Mouse (Mus musculus) MN1 (cell line): ENCODE measurements around the gene Dirc2.

ENCODE experiments used
- DNase-seq: peaks from one replicate; pipeline ENCODE4 v3.0.0-alpha.2; 2016; ENCODE audit warnings: low spot score

Gene Dirc2

GRCm38 (mm10) chr16:35739548-35739947, 29.6 kb downstream of the Dirc2 start:
- DNase-seq, result no peak

GRCm38 (mm10) chr16:35738096-35738767, 30.9 kb downstream of the Dirc2 start:
- DNase-seq, result no peak

GRCm38 (mm10) chr16:35734038-35734437, 35.1 kb downstream of the Dirc2 start:
- peak; percentile 60 for DNase-seq

DNA sequence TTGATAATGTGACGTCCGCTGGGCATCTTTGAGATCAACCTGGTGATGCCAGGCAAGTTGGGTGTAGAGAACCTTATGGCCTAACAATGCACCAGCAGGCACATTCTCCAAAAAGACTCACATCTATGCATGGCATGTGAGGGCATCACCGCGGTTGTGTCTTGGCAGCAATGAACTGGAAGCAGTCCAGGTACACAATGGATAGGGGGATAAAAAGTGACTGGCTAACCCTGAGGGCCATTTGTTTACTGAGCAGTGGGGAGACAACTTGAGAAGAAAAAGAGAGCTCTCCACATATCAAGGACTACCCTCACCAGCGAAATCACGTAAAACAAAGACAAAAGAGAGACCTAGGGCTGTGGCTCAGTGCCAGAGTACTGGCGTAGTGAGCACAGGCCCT, 37.1 kb downstream of the Dirc2 start:
- DNase-seq, result no peak

- no peak for DNase-seq
Measured at GRCm38 (mm10) chr16:35729151-35729738, 39.9 kb downstream of the Dirc2 start.

DNA sequence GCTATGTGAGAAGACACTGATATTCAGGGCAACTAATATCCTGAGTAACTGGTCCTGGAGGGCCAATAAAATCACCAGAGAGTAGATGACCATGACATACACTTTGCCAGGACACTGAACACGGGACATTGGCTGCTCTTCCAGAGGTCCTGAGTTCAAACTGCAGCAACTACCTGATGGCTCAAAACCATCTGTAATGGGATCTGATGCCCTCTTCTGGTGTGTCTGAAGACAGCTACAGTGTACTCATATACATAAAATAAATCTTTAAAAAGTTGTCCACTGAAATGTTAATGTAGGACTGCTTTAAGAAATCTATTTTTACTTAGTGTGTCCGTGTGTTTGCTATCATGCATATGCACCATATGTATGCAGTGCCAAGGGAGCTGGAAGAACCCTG, 42.6 kb downstream of the Dirc2 start:
- no peak for DNase-seq

DNA sequence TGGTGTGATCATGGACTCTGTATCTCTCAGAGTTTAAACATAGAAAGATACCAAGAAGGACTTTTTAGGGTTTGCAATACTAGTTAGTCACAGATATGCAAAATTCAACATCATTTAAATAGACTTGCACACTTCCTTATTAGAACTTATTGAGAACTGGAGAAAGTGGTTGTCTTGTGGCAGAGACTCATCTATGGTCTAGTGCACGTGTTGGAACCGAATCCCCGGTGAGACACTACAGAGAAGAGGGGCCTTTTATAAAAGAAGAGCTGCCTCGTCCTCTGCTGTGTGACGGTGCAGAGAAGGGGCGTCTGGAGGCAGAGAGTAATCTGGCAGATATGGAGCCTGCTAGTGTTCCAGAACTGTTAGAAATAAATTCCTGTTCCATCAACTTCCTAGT, 44.6 kb downstream of the Dirc2 start:
- no peak for DNase-seq

GRCm38 (mm10) chr16:35717761-35718160, 51.4 kb downstream of the Dirc2 start:
- no peak for DNase-seq

GRCm38 (mm10) chr16:35716257-35716656, 52.9 kb downstream of the Dirc2 start:
- no peak for DNase-seq

- DNase-seq, result no peak
Measured at GRCm38 (mm10) chr16:35715771-35716170, 53.4 kb downstream of the Dirc2 start.

GRCm38 (mm10) chr16:35715350-35715749, 53.8 kb downstream of the Dirc2 start:
- no peak for DNase-seq

- no peak for DNase-seq
Measured at GRCm38 (mm10) chr16:35714689-35715088, 54.5 kb downstream of the Dirc2 start.

GRCm38 (mm10) chr16:35713606-35714005, 55.5 kb downstream of the Dirc2 start:
- no peak for DNase-seq

GRCm38 (mm10) chr16:35711004-35711403, 58.2 kb downstream of the Dirc2 start:
- no peak for DNase-seq

GRCm38 (mm10) chr16:35707004-35707403, 62.2 kb downstream of the Dirc2 start:
- no peak for DNase-seq

- no peak for DNase-seq
Measured at GRCm38 (mm10) chr16:35704796-35705195, 64.4 kb downstream of the Dirc2 start.

DNA sequence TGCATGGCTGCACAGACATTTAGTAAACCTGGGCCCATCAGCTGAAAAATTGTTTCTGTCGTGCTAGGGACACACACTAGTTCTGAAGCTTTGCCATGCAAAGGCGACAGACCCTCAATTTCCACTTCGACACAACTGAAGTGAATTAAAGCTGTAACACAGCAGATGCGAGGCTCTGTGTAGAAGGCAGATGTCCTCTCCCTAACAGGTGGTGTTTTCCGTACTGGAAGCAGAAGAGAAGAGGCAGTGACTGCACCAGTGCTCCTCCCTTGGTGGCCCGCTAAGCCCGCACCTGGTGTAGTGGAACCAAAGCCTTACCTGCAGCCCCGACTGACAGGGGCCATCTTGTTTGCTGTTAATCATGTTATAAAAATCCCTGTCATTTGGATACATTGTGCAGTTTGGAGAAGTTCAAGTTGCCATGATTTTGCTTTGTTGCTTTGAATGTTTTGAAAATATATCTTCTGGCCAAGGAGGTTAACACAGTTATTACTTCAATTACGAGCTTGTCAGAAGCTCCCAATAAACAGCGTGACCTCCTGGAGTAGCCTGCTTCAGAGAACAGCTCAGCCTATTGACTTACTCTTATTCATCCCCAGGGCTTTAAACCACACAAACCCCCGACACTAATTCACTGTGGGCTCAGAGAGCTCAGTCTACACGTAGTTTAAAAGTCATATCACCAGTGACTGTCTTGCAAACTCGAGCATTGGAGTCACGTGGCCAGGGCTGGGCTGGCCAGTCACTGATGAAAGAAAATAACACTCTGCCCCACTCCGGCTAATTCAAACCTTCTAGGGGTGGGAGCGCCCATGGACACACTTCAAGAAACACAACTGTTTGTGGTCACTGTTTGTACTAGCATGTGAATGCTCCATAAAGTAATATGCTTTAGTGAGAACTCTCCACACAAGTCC, 65.1 kb downstream of the Dirc2 start:
- DNase-seq, result no peak

GRCm38 (mm10) chr16:35701823-35702222, 67.3 kb downstream of the Dirc2 start:
- DNase-seq, result no peak

DNA sequence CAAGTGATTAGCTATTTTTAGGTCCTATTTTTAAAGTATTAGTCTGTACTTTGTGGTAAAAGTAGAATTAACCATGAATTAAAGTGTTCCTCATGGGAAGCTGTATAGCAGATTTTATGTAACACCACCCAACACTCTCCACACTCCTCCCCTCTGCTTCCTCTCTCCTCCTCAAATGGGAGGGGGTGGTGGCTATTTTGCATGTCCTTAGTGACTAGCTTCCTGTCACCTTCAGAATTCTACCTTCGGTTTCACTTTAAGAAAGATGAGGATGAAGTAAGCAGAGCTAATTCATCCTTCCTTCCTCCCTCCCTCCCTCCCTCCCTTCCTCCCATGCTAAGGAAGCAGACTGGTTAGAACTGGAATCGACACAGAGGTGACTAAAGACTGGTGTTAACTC, 73.1 kb downstream of the Dirc2 start:
- no peak for DNase-seq

- no peak for DNase-seq
Measured at GRCm38 (mm10) chr16:35694250-35694846, 74.8 kb downstream of the Dirc2 start.

- no peak for DNase-seq
Measured at GRCm38 (mm10) chr16:35691606-35692005, 77.5 kb downstream of the Dirc2 start.

GRCm38 (mm10) chr16:35686491-35686890, 82.7 kb downstream of the Dirc2 start:
- DNase-seq, result peak; percentile 11

DNA sequence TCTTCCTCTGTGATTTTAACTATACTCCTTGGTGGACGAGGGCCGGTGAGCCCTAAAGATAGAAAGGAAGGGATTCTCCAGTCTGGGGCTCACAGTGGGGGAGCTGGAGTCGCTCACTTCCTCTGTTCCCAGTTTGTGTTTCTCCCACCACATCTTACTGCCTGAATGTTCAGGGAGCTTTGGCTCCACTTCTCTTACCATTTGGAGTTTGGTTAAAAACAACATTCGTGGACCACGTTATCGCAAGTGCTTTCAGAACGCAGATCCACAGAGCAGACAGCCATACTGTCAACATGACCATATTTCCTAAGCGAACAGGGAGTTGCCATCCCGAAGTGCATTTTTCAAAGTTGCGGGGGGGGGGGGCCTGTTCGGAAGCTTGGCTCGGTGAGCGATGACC, 84.1 kb downstream of the Dirc2 start:
- DNase-seq, result no peak
